Mouse (Mus musculus) stomach, embryonic 14.5 days (tissue): ENCODE measurements around the gene Mboat1. TPM values are rescaled to one million over a fixed set of nuclear protein-coding genes. Genes with fewer than 3 reads are reported as not detected.
A peak's percentile ranks its signal among the peaks of the same experiment; 100 is the strongest.

ENCODE experiments used
- ATAC-seq: fragments of 200-750 bp; cut with Nextera tagmentation; 2 replicates; pipeline ENCODE4 v1.8.0; 2017; ENCODE audit warnings: low read depth, moderate TSS enrichment; ENCODE audit not compliant: insufficient number of reproducible peaks, insufficient read depth, low FRiP score
- H3K27ac ChIP-seq: fragments of 300-500 bp; sonication (generic); 2 replicates; pipeline ENCODE4 v1.5.1; 2014; ENCODE audit warnings: mild to moderate bottlenecking, low read length, moderate library complexity, mixed read lengths
- H3K27me3 ChIP-seq: fragments of 300-500 bp; sonication (generic); 2 replicates; pipeline ENCODE4 v1.6.1; 2014; ENCODE audit warnings: low read length, control low read depth, mixed read lengths; ENCODE audit not compliant: control insufficient read depth, insufficient read depth
- H3K36me3 ChIP-seq: fragments of 300-500 bp; sonication (generic); 2 replicates; pipeline ENCODE4 v1.6.1; 2014; ENCODE audit warnings: mild to moderate bottlenecking, control low read depth, low read length, moderate library complexity, mixed read lengths; ENCODE audit not compliant: control insufficient read depth, insufficient read depth
- H3K4me1 ChIP-seq: fragments of 300-500 bp; sonication (generic); 2 replicates; pipeline ENCODE4 v1.6.1; 2014; ENCODE audit warnings: low read length, control low read depth, mixed read lengths; ENCODE audit not compliant: control insufficient read depth, insufficient read depth
- H3K4me2 ChIP-seq: fragments of 300-500 bp; sonication (generic); replicated peaks from 2 replicates; pipeline ENCODE4 v1.6.1; 2014; ENCODE audit warnings: low read depth, low read length, control low read depth
- H3K4me3 ChIP-seq: fragments of 300-500 bp; sonication (generic); 2 replicates; pipeline ENCODE4 v1.5.1; 2014; ENCODE audit warnings: low read depth, low read length, control low read depth
- H3K9ac ChIP-seq: fragments of 300-500 bp; sonication (generic); replicated peaks from 2 replicates; pipeline ENCODE4 v1.6.1; 2014; ENCODE audit warnings: low read depth, mild to moderate bottlenecking, control low read depth, low read length, moderate library complexity, mixed read lengths
- H3K9me3 ChIP-seq: fragments of 300-500 bp; sonication (generic); 2 replicates; pipeline ENCODE4 v1.6.1; 2016; ENCODE audit warnings: low read depth, low read length, control low read depth; ENCODE audit not compliant: control insufficient read depth
- WGBS: fragments of 180-500 bp; shearing (Covaris S2); extraction: QIAGEN DNeasy Blood & Tissue Kit; methylation state at CpG from one replicate; pipeline ENCODE4 v1.1.7; 2014; 5-methylcytosine and 5-hydroxymethylcytosine counted together
- polyA plus RNA-seq: library from polyadenylated mRNA; unstranded; fragments of >200 nt; fragmentation: Nextera tagmentation; extraction: Ambion mirVana; gene quantifications from 2 replicates; pipeline ENCODE4 v1.2.1, GENCODE M21; 2014

Gene Mboat1
- polyA plus RNA-seq, 1 experiment from 2014 or later: 38.2 TPM

- Histone ChIP-seq H3K4me3 (no peak overlapping the region), H3K27me3 (no peaks in the 10 kb centered on the region), H3K4me1 (peaks cover 4% of the 10 kb centered on the region; the same call in 1 of the 2 replicates), H3K9me3 (no peaks in the 10 kb centered on the region), H3K4me2 (no peak overlapping the region), H3K9ac (no peak overlapping the region), H3K27ac (no peak overlapping the region), H3K36me3 (no peaks in the 10 kb centered on the region; the same call in 1 of the 2 replicates)
- WGBS: 83% methylated on average over 12 of the region's 12 CpGs
- no peak for ATAC-seq
Measured at GRCm38 (mm10) chr13:30217588-30218371, 81.5 kb downstream of the Mboat1 start.

GRCm38 (mm10) chr13:30219597-30219996 is 83.3 kb downstream of the Mboat1 start:
- Histone ChIP-seq H3K9me3 (no peaks in the 10 kb centered on the region; the same call in 1 of the 2 replicates), H3K4me2 (no peak overlapping the region), H3K27ac (no peak overlapping the region), H3K36me3 (no peaks in the 10 kb centered on the region; the same call in 1 of the 2 replicates), H3K4me3 (no peak overlapping the region), H3K27me3 (no peaks in the 10 kb centered on the region), H3K4me1 (peaks cover 4% of the 10 kb centered on the region; the same call in 1 of the 2 replicates), H3K9ac (no peak overlapping the region)
- ATAC-seq: no peak
- WGBS: 61% methylated on average over 7 of the region's 7 CpGs

- Histone ChIP-seq H3K27me3 (no peaks in the 10 kb centered on the region), H3K9ac (no peak overlapping the region), H3K4me2 (no peak overlapping the region), H3K9me3 (no peaks in the 10 kb centered on the region; the same call in 1 of the 2 replicates), H3K4me3 (no peak overlapping the region), H3K36me3 (no peaks in the 10 kb centered on the region; the same call in 1 of the 2 replicates), H3K27ac (peak overlapping the region; percentile 30; the same call in 1 of the 2 replicates), H3K4me1 (peaks cover 4% of the 10 kb centered on the region; the same call in 1 of the 2 replicates)
- 29% methylated on average over 3 of the region's 3 CpGs for WGBS
- ATAC-seq: no peak
Measured at GRCm38 (mm10) chr13:30221316-30221715, 85.0 kb downstream of the Mboat1 start.

GRCm38 (mm10) chr13:30224114-30224513 is 87.8 kb downstream of the Mboat1 start:
- Histone ChIP-seq H3K36me3 (no peaks in the 10 kb centered on the region; the same call in 1 of the 2 replicates), H3K4me3 (no peak overlapping the region), H3K27me3 (no peaks in the 10 kb centered on the region), H3K9ac (no peak overlapping the region), H3K9me3 (no peaks in the 10 kb centered on the region; the same call in 1 of the 2 replicates), H3K4me2 (no peak overlapping the region), H3K4me1 (peaks cover 4% of the 10 kb centered on the region; the same call in 1 of the 2 replicates), H3K27ac (no peak overlapping the region)
- 96% methylated on average over 10 of the region's 10 CpGs for WGBS
- no peak for ATAC-seq

- H3K27me3 ChIP-seq: no peaks in the 10 kb centered on the region
- WGBS: 95% methylated on average over 6 of the region's 6 CpGs
- no peak overlapping the region for H3K4me3 ChIP-seq
- no peak overlapping the region for H3K4me2 ChIP-seq
- no peak overlapping the region for H3K27ac ChIP-seq
- ATAC-seq: no peak
- no peaks in the 10 kb centered on the region; the same call in 1 of the 2 replicates for H3K9me3 ChIP-seq
- no peaks in the 10 kb centered on the region; the same call in 1 of the 2 replicates for H3K36me3 ChIP-seq
- peaks cover 4% of the 10 kb centered on the region; the same call in 1 of the 2 replicates for H3K4me1 ChIP-seq
- no peak overlapping the region for H3K9ac ChIP-seq
Measured at GRCm38 (mm10) chr13:30224659-30225058, 88.4 kb downstream of the Mboat1 start.

GRCm38 (mm10) chr13:30228762-30229161 is 92.5 kb downstream of the Mboat1 start:
- H3K9me3 ChIP-seq: no peaks in the 10 kb centered on the region; the same call in 1 of the 2 replicates
- H3K9ac ChIP-seq: no peak overlapping the region
- ATAC-seq: no peak
- H3K4me1 ChIP-seq: no peaks in the 10 kb centered on the region
- no peaks in the 10 kb centered on the region for H3K27me3 ChIP-seq
- no peak overlapping the region for H3K4me2 ChIP-seq
- no peaks in the 10 kb centered on the region; the same call in 1 of the 2 replicates for H3K36me3 ChIP-seq
- WGBS: 63% methylated on average over 5 of the region's 5 CpGs
- no peak overlapping the region for H3K4me3 ChIP-seq
- H3K27ac ChIP-seq: no peak overlapping the region

GRCm38 (mm10) chr13:30229625-30230139 is 93.4 kb downstream of the Mboat1 start:
- no peaks in the 10 kb centered on the region for H3K27me3 ChIP-seq
- 90% methylated on average over 9 of the region's 9 CpGs for WGBS
- ATAC-seq: no peak
- H3K4me3 ChIP-seq: no peak overlapping the region
- H3K9ac ChIP-seq: no peak overlapping the region
- H3K27ac ChIP-seq: no peak overlapping the region
- H3K9me3 ChIP-seq: no peaks in the 10 kb centered on the region
- H3K4me2 ChIP-seq: no peak overlapping the region
- no peaks in the 10 kb centered on the region for H3K4me1 ChIP-seq
- H3K36me3 ChIP-seq: no peaks in the 10 kb centered on the region; the same call in 1 of the 2 replicates

GRCm38 (mm10) chr13:30235056-30235750 is 98.9 kb downstream of the Mboat1 start:
- H3K4me3 ChIP-seq: no peak overlapping the region
- H3K9me3 ChIP-seq: no peaks in the 10 kb centered on the region
- H3K9ac ChIP-seq: no peak overlapping the region
- 57% methylated on average over 11 of the region's 11 CpGs for WGBS
- no peaks in the 10 kb centered on the region for H3K36me3 ChIP-seq
- no peak overlapping the region for H3K4me2 ChIP-seq
- no peak overlapping the region for H3K27ac ChIP-seq
- no peaks in the 10 kb centered on the region for H3K27me3 ChIP-seq
- no peak for ATAC-seq
- H3K4me1 ChIP-seq: no peaks in the 10 kb centered on the region
